In the genomic region with DNA sequence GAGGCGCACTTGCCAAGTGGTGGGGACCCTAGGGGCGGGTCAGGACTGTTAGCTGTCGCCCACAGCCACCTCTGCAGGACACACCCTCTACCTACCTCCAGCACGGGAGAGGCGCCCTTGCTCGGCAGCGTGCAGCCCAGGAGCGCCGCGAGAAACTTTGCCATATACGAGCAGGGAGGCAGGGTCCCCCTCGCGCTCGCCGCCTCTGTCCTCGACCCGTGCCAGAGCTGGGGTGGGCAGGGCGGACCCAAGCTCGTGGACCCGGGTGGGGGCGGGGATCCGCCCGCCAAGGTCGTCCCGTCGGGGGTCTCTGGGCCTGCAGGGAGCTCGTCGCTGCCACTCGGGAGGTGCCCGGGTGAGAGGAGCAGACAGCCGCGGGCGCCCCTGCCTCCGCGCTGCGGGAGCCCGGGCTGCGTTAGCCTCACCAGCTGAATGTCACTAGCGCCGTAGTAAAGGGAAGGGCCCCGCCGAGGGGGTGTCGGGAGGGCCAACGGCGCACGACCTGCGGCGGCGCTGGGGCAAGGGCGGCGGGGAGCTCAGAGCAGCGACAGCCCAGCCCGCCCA, we compare ENCODE assay signal across 8 mouse cellular contexts. TPM values are rescaled to one million over a fixed set of nuclear protein-coding genes. Genes with fewer than 3 reads are reported as not detected.
A peak's percentile ranks its signal among the peaks of the same experiment; 100 is the strongest.
DNase-seq lines count a peak whose midpoint lies in the region; ATAC-seq lines count a peak whose summit lies in the region.

A gene (minus strand): TSS at position 417 of the 564 bp plus-strand sequence.

- H3K4me1 ChIP-seq in intestine, embryonic 14.5 days (replicated peaks; ENCODE audit: control insufficient read depth, insufficient read depth, low read length), result peaks cover 6% of the 10 kb centered on the region; the same call in 1 of the 2 replicates
- peaks cover 22% of the 10 kb centered on the region for H3K4me1 ChIP-seq in midbrain, embryonic 10.5 days

- H3K4me3 ChIP-seq in intestine, embryonic 14.5 days (ENCODE audit: low read depth, low read length), result peak within 1 kb of the TSS; percentile 61
- H3K4me3 ChIP-seq in midbrain, embryonic 10.5 days, result peak within 1 kb of the TSS; percentile 80

- H3K9me3 ChIP-seq in intestine, embryonic 14.5 days (ENCODE audit: control insufficient read depth, low read length), result no peaks in the 10 kb centered on the region
- H3K9me3 ChIP-seq in midbrain, embryonic 10.5 days (replicated peaks), result no peaks in the 10 kb centered on the region

- peak; percentile 42 to 55 for DNase-seq in adrenal gland, postnatal 4 days (ENCODE audit: low spot score in 2 of 2)
- DNase-seq in embryo, embryonic 11 days, result peak; percentile 93
- DNase-seq in gastrocnemius, postnatal 36 days, result peak; percentile 33 to 62
- DNase-seq in intestine, embryonic 14.5 days (ENCODE audit: low spot score), result peak; percentile 88
- DNase-seq in left cerebral cortex, postnatal 36 days (ENCODE audit: low spot score in 2 of 2), result peak; percentile 63 to 70
- DNase-seq in midbrain, embryonic 10.5 days (ENCODE audit: low spot score), result peak; percentile 83
- peak; percentile 43 to 49 for DNase-seq in right cerebral cortex, postnatal 36 days (ENCODE audit: low spot score in 2 of 2)

- peaks cover 25% of the 10 kb centered on the region; the same call in 1 of the 2 replicates for H3K27me3 ChIP-seq in intestine, embryonic 14.5 days (replicated peaks; ENCODE audit: control insufficient read depth, insufficient read depth, low read length)
- peaks cover 91% of the 10 kb centered on the region for H3K27me3 ChIP-seq in midbrain, embryonic 10.5 days (ENCODE audit: low read depth, poor library complexity, severe bottlenecking)

- 0 out of 2 replicates have a peak within 1 kb of the TSS, but pooled peaks have one; percentile 2 for H3K27ac ChIP-seq in intestine, embryonic 14.5 days (ENCODE audit: low read depth)
- H3K27ac ChIP-seq in midbrain, embryonic 10.5 days (replicated peaks), result peak within 1 kb of the TSS; percentile 78

- intact Hi-C loops in gastrocnemius, postnatal 36 days (cut with DNase I), result no loop called here
- intact Hi-C loops in left cerebral cortex, postnatal 36 days (cut with DNase I), result loop anchor here (10.0 kb wide), 1 partner anchor 524 kb away; no protein-coding TSS in a partner anchor

- H3K36me3 ChIP-seq in intestine, embryonic 14.5 days (ENCODE audit: control insufficient read depth, insufficient read depth, low read length), result no peaks in the 10 kb centered on the region
- no peaks in the 10 kb centered on the region for H3K36me3 ChIP-seq in midbrain, embryonic 10.5 days

- H3K4me2 ChIP-seq in intestine, embryonic 14.5 days (ENCODE audit: low read length), result peak within 1 kb of the TSS; percentile 99

- H3K9ac ChIP-seq in intestine, embryonic 14.5 days (ENCODE audit: low read length), result peak within 1 kb of the TSS; percentile 38

- peak; percentile 86 for ATAC-seq in intestine, embryonic 14.5 days (replicated peaks; ENCODE audit: low FRiP score, low TSS enrichment, low read depth)
- no peak for ATAC-seq in megakaryocyte-erythroid progenitor cell, adult 5-6 weeks (replicated peaks; ENCODE audit: low FRiP score, low TSS enrichment, poor library complexity, severe bottlenecking)

- WGBS in intestine, embryonic 14.5 days, result under 1% methylated on average over 51 of the region's 53 CpGs
- WGBS in midbrain, embryonic 10.5 days, result under 1% methylated on average over 51 of the region's 53 CpGs

RNA-seq across cellular contexts. Expression of the gene that starts here (rescaled TPM):
- 10 to 100 TPM in 1 of 2 experiments, 1 to 10 TPM in 1; 9.1 to 10.1 TPM for total RNA-seq in adrenal gland, postnatal 4 days (2021)
- total RNA-seq in gastrocnemius, postnatal 36 days (2021), result under 1 TPM; 0.36 to 0.37 TPM
- 10.3 and 13.0 TPM in 2 replicates for polyA plus RNA-seq in intestine, embryonic 14.5 days (2014; fragmentation: Nextera tagmentation; extraction: Ambion mirVana)
- total RNA-seq in left cerebral cortex, postnatal 36 days (2021), result 10 to 100 TPM; 85.1 to 90.1 TPM
- polyA plus RNA-seq in midbrain, embryonic 10.5 days (2016; fragmentation: Nextera tagmentation; extraction: Ambion mirVana), result 9.0 and 15.4 TPM in 2 replicates
- total RNA-seq in megakaryocyte-erythroid progenitor cell, adult 5-6 weeks (2014; fragmentation: Nextera tagmentation), result 0.46 and 2.5 TPM in 2 replicates
- total RNA-seq in megakaryocyte-erythroid progenitor cell, adult 5-6 weeks (2017), result 2.6 and 3.2 TPM in 2 replicates

Comparison
In these comparisons a context has a peak if more than half of its experiments do, and no peak if none do; other contexts are left out.
1. RNA of the gene that starts here (total RNA-seq): 85.1 to 90.1 TPM in left cerebral cortex, postnatal 36 days; 9.1 to 10.1 TPM in adrenal gland, postnatal 4 days, 0.46 to 3.2 TPM in megakaryocyte-erythroid progenitor cell, adult 5-6 weeks and 0.36 to 0.37 TPM in gastrocnemius, postnatal 36 days; every median in the first group is over 4 times any median in the second.
2. Peak in DNase-seq in gastrocnemius, postnatal 36 days; RNA of the gene not detected or under 1 TPM.
3. Peak in every context shown above with its lines, with median percentiles within 50 percentile points of each other: DNase-seq.